Mouse (Mus musculus): Measurements from ENCODE around the gene Cers6.

DNA sequence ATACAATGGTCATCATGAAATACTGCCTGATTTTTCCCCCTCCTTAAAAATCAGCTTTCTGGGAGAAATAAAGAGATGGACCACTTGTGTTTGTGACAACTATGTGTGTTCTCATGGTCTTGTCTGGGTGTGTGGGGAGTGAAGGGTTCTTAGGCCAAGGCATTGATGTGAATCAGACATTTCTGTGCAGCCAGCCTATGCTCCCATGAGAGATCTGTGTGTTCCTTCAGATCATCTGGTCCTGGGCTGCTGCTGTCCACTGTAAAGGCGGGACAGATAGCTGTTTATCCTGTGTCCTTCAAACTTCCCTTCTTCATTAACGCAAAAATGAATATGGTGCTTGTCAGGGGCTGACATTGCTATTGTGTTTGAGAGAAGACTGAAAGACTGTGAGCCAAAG lies 150.6 kb downstream of the Cers6 start:
- TF ChIP-seq CTCF (IDR thresholded peaks at IDR 0.05; ENCODE audit: control insufficient read depth, insufficient read depth, low read length) (no peak), POLR2A (IDR thresholded peaks at IDR 0.05; ENCODE audit: borderline replicate concordance, control insufficient read depth, low read depth, low read length) (no peak)

Data from bone marrow, adult 2 months (tissue).